Mouse (Mus musculus) CH12.LX (cell line): ENCODE results near the gene Aff2. TPM values are rescaled to one million over a fixed set of nuclear protein-coding genes. Genes with fewer than 3 reads are reported as not detected.

Source experiments
- DNase-seq: peaks from one replicate; pipeline ENCODE4 v3.0.0-alpha.2; 2013; ENCODE audit errors: extremely low read depth
- H3K27ac ChIP-seq: 2 replicates; pipeline ENCODE4 v1.5.1; 2012; ENCODE audit warnings: low read depth, mild to moderate bottlenecking, control low read depth, moderate library complexity; ENCODE audit not compliant: insufficient read depth
- H3K27me3 ChIP-seq: replicated peaks from 2 replicates; pipeline ENCODE3; 2012; ENCODE audit warnings: inconsistent platforms
- H3K36me3 ChIP-seq, 2 experiments: replicated peaks in 1 of 2; 2 replicates each; pipeline versions ENCODE3 to v1.6.1; 2012; ENCODE audit warnings: inconsistent platforms in 1 of 2, low read length in 1 of 2, mild to moderate bottlenecking in 1 of 2, mixed read lengths in 1 of 2, moderate library complexity in 1 of 2; ENCODE audit not compliant: control insufficient read depth in 1 of 2, insufficient read depth in 1 of 2
- H3K4me1 ChIP-seq, 2 experiments: 2 replicates each; pipeline ENCODE4 v1.6.1; 2012; ENCODE audit warnings: inconsistent platforms in 1 of 2, moderate library complexity in 1 of 2; ENCODE audit not compliant: insufficient read depth in 2 of 2, control insufficient read depth in 1 of 2
- H3K4me2 ChIP-seq: 2 replicates; pipeline ENCODE4 v1.6.1; 2012; ENCODE audit warnings: low read depth, mild to moderate bottlenecking, control low read depth; ENCODE audit not compliant: poor library complexity, insufficient read depth, severe bottlenecking
- H3K4me3 ChIP-seq, 3 experiments: fragments of 150-350 bp in 1 of 3; sonication (generic) in 1 of 3; replicated peaks in 1 of 3; 2 replicates each; pipeline versions ENCODE3 to v1.5.1; 2011 to 2012; ENCODE audit warnings: low read depth in 2 of 3, low read length in 2 of 3, mild to moderate bottlenecking in 2 of 3, moderate library complexity in 2 of 3, control low read depth in 1 of 3, improper control_type of control experiment in 1 of 3, inconsistent platforms in 1 of 3, mixed read lengths in 1 of 3; ENCODE audit not compliant: poor library complexity in 1 of 3
- H3K79me2 ChIP-seq: replicated peaks from 2 replicates; pipeline ENCODE4 v1.6.1; 2012; ENCODE audit warnings: mild to moderate bottlenecking, moderate library complexity; ENCODE audit not compliant: control insufficient read depth, poor library complexity, insufficient read depth, severe bottlenecking; ENCODE audit errors: extremely low read depth
- H3K9ac ChIP-seq: 2 replicates; pipeline ENCODE4 v1.6.1; 2012; ENCODE audit warnings: low read depth, mild to moderate bottlenecking, control low read depth, moderate library complexity; ENCODE audit not compliant: insufficient read depth
- H3K9me3 ChIP-seq: replicated peaks from 2 replicates; pipeline ENCODE3; 2012; ENCODE audit warnings: low read length, inconsistent platforms, mixed read lengths
- CHD2 ChIP-seq: IDR thresholded peaks from 2 replicates; pipeline ENCODE4 v1.6.1; 2011; ENCODE audit warnings: low read length, improper control_type of control experiment
- CTCF ChIP-seq, 2 experiments: IDR thresholded peaks in 1 of 2; conservative IDR thresholded peaks in 1 of 2; 2 replicates each; pipeline ENCODE4 v1.5.1; 2011 to 2012; ENCODE audit warnings: low read depth in 2 of 2, low read length in 2 of 2, improper control_type of control experiment in 1 of 2, inconsistent platforms in 1 of 2, mild to moderate bottlenecking in 1 of 2, moderate library complexity in 1 of 2
- E2F4 ChIP-seq: IDR thresholded peaks from 2 replicates; pipeline ENCODE4 v1.6.1; 2011; ENCODE audit warnings: low read depth, low read length, improper control_type of control experiment; ENCODE audit not compliant: insufficient replicate concordance
- GABPA ChIP-seq: IDR thresholded peaks from 2 replicates; pipeline ENCODE4 v1.6.1; 2012; ENCODE audit warnings: low read depth, low read length, improper control_type of control experiment, inconsistent platforms; ENCODE audit not compliant: insufficient replicate concordance
- IRF4 ChIP-seq: IDR thresholded peaks from 2 replicates; pipeline ENCODE4 v1.6.1; 2014; ENCODE audit warnings: low read depth, mild to moderate bottlenecking, inconsistent platforms, low read length, improper control_type of control experiment
- MAFK ChIP-seq: IDR thresholded peaks from 2 replicates; pipeline ENCODE4 v1.6.1; 2011; ENCODE audit warnings: low read length, improper control_type of control experiment; ENCODE audit not compliant: insufficient replicate concordance
- MAZ ChIP-seq: IDR thresholded peaks from 2 replicates; pipeline ENCODE4 v1.6.1; 2012; ENCODE audit warnings: low read depth, mild to moderate bottlenecking, inconsistent platforms, low read length, improper control_type of control experiment, moderate library complexity
- MYC ChIP-seq: IDR thresholded peaks from 2 replicates; pipeline ENCODE4 v1.6.1; 2011; ENCODE audit warnings: low read depth, mild to moderate bottlenecking, improper control_type of control experiment, low read length
- PAX5 ChIP-seq: IDR thresholded peaks from 2 replicates; pipeline ENCODE4 v1.6.1; 2012; ENCODE audit warnings: low read length, inconsistent platforms, mixed read lengths
- POLR2A ChIP-seq: IDR thresholded peaks from 2 replicates; pipeline ENCODE4 v1.6.1; 2011; ENCODE audit warnings: low read depth, mild to moderate bottlenecking, improper control_type of control experiment, low read length
- POLR2AphosphoS2 ChIP-seq: IDR thresholded peaks from 2 replicates; pipeline ENCODE4 v1.6.1; 2011; ENCODE audit warnings: low read depth, low read length, improper control_type of control experiment
- RAD21 ChIP-seq: IDR thresholded peaks from 2 replicates; pipeline ENCODE4 v1.6.1; 2011; ENCODE audit warnings: low read depth, mild to moderate bottlenecking, low read length, improper control_type of control experiment, moderate library complexity
- RCOR1 ChIP-seq: conservative IDR thresholded peaks from 2 replicates; pipeline ENCODE4 v1.6.1; 2012; ENCODE audit warnings: low read depth, mild to moderate bottlenecking, inconsistent platforms, low read length, improper control_type of control experiment
- TCF12 ChIP-seq: IDR thresholded peaks from 2 replicates; pipeline ENCODE4 v1.6.1; 2014; ENCODE audit warnings: low read depth, mild to moderate bottlenecking, inconsistent platforms, low read length, improper control_type of control experiment
- USF1 ChIP-seq: IDR thresholded peaks from 2 replicates; pipeline ENCODE4 v1.6.1; 2014; ENCODE audit warnings: low read depth, mild to moderate bottlenecking, inconsistent platforms, low read length, improper control_type of control experiment
- USF2 ChIP-seq: conservative IDR thresholded peaks from 2 replicates; pipeline ENCODE4 v1.6.1; 2011; ENCODE audit warnings: low read depth, low read length, improper control_type of control experiment
- ZC3H11A ChIP-seq: IDR thresholded peaks from 2 replicates; pipeline ENCODE4 v1.6.1; 2012; ENCODE audit warnings: low read depth, mild to moderate bottlenecking, inconsistent platforms, low read length, improper control_type of control experiment
- dilution Hi-C: fragments of 300-500 bp; cut with MboI; formaldehyde crosslinking; loops from 2 replicates; pipeline ENCODE4 v1.14.3; 2020; ENCODE audit warnings: low sequenced_read_pairs; ENCODE audit not compliant: extremely low pct_unique_long_range_greater_than_20kb, extremely low pct_ligation_motif_present
- in situ Hi-C: fragments of 300-500 bp; cut with MboI; formaldehyde crosslinking; loops from 3 replicates; pipeline ENCODE4 v1.14.3; 2019; ENCODE audit warnings: low sequenced_read_pairs, low pct_ligation_motif_present, low pct_unique_long_range_greater_than_20kb, mixed read lengths
- polyA plus RNA-seq: library from polyadenylated mRNA; unstranded; fragments of >175 nt; gene quantifications from 2 replicates; pipeline ENCODE4 v1.2.1, GENCODE M21; 2012; ENCODE audit warnings: low read depth; ENCODE audit not compliant: insufficient read length
- total RNA-seq, 2 experiments: library from RNA; depleted of rRNA; stranded (reverse); fragments of 300-350 nt in 1 of 2; fragments of >200 nt in 1 of 2; gene quantifications; 2 replicates each; pipeline ENCODE4 v1.2.3; 2012 to 2014

The Aff2 gene
- total RNA-seq (2012; rRNA removed) (not detected in 2 replicates), total RNA-seq (2014; rRNA removed) (not detected in 2 replicates), polyA plus RNA-seq (not detected in 2 replicates)

- TF ChIP-seq GABPA (no peak), CHD2 (no peak), IRF4 (no peak), TCF12 (no peak), USF1 (no peak), PAX5 (no peak), POLR2AphosphoS2 (no peak), MYC (no peak)
- H3K27ac ChIP-seq = no peak within 1 kb of the TSS
- no peaks in the 10 kb centered on the region for H3K36me3 ChIP-seq
- peaks cover 23% of the 10 kb centered on the region for H3K9me3 ChIP-seq
- in situ Hi-C loops (no loop called here), dilution Hi-C loops (no loop called here)
- no peak within 1 kb of the TSS for H3K9ac ChIP-seq
- DNase-seq = no peak
- no peaks in the 10 kb centered on the region for H3K79me2 ChIP-seq
- H3K27me3 ChIP-seq = no peaks in the 10 kb centered on the region
- no peak within 1 kb of the TSS for H3K4me3 ChIP-seq
- no peak within 1 kb of the TSS for H3K4me2 ChIP-seq
- H3K4me1 ChIP-seq = no peaks in the 10 kb centered on the region
Observed at GRCm38 (mm10) chrX:69360238-69361054, at the start of gene Aff2. Gene Aff2, plus strand, starts transcription at chrX:69360294.

GRCm38 (mm10) chrX:69337296-69337695 lies 22.8 kb upstream of the Aff2 start:
- Histone ChIP-seq H3K27ac (no peak overlapping the region), H3K9ac (no peak overlapping the region), H3K36me3 (no peaks in the 10 kb centered on the region), H3K27me3 (no peaks in the 10 kb centered on the region), H3K79me2 (no peaks in the 10 kb centered on the region), H3K9me3 (no peaks in the 10 kb centered on the region), H3K4me3 (no peak overlapping the region), H3K4me1 (no peaks in the 10 kb centered on the region), H3K4me2 (no peak overlapping the region)
- DNase-seq = no peak
- TF ChIP-seq POLR2A (no peak), IRF4 (no peak), RCOR1 (no peak), MAZ (no peak), MYC (no peak), MAFK (no peak), CTCF (conservative IDR thresholded peaks at IDR 0.05 in 1 of 2, IDR thresholded peaks at IDR 0.05 in 1 of 2; ENCODE audit: low read depth in 2 of 2, low read length in 2 of 2) (no peak), POLR2AphosphoS2 (no peak), E2F4 (no peak), ZC3H11A (no peak), GABPA (no peak), CHD2 (no peak), TCF12 (no peak), USF2 (no peak), RAD21 (no peak)
- dilution Hi-C loops (no loop called here), in situ Hi-C loops (no loop called here)
